Mouse (Mus musculus): ENCODE data around the gene Gmpr.

- TF ChIP-seq CTCF (IDR thresholded peaks at IDR 0.05; ENCODE audit: low read depth) (no peak), EP300 (IDR thresholded peaks at IDR 0.05; ENCODE audit: low read depth) (no peak)
Measured at GRCm38 (mm10) chr13:45562011-45562410, 54.8 kb downstream of the Gmpr start.

Measured in heart, postnatal 0 days (tissue).